Mouse (Mus musculus) limb, embryonic 12.5 days (tissue): ENCODE measurements around the gene Chaf1a. TPM values are rescaled to one million over a fixed set of nuclear protein-coding genes. Genes with fewer than 3 reads are reported as not detected.
A peak's percentile ranks its signal among the peaks of the same experiment; 100 is the strongest.

ENCODE experiments used
- ATAC-seq: fragments of 200-750 bp; cut with Nextera tagmentation; 2 replicates; pipeline ENCODE4 v1.8.0; 2017; ENCODE audit warnings: low read depth, moderate TSS enrichment; ENCODE audit not compliant: insufficient number of reproducible peaks, insufficient read depth, low FRiP score, low TSS enrichment
- H3K27ac ChIP-seq: fragments of 300-500 bp; sonication (generic); 2 replicates; pipeline ENCODE4 v1.5.1; 2016; ENCODE audit warnings: mild to moderate bottlenecking, moderate library complexity
- H3K27me3 ChIP-seq: fragments of 300-500 bp; sonication (generic); 2 replicates; pipeline ENCODE4 v1.6.1; 2016; ENCODE audit warnings: mild to moderate bottlenecking, moderate library complexity
- H3K36me3 ChIP-seq: fragments of 300-500 bp; sonication (generic); 2 replicates; pipeline ENCODE4 v1.6.1; 2016; ENCODE audit warnings: mild to moderate bottlenecking, moderate library complexity
- H3K4me1 ChIP-seq: fragments of 300-500 bp; sonication (generic); replicated peaks from 2 replicates; pipeline ENCODE4 v1.6.1; 2016
- H3K4me2 ChIP-seq: fragments of 300-500 bp; sonication (generic); 2 replicates; pipeline ENCODE4 v1.6.1; 2016; ENCODE audit warnings: mild to moderate bottlenecking, moderate library complexity
- H3K4me3 ChIP-seq: fragments of 300-500 bp; sonication (generic); replicated peaks from 2 replicates; pipeline ENCODE4 v1.5.1; 2016; ENCODE audit warnings: mild to moderate bottlenecking
- H3K9ac ChIP-seq: fragments of 300-500 bp; sonication (generic); replicated peaks from 2 replicates; pipeline ENCODE4 v1.6.1; 2016; ENCODE audit warnings: mild to moderate bottlenecking, moderate library complexity
- H3K9me3 ChIP-seq: fragments of 300-500 bp; sonication (generic); 2 replicates; pipeline ENCODE4 v1.6.1; 2016; ENCODE audit warnings: mild to moderate bottlenecking, moderate library complexity
- WGBS: fragments of 180-500 bp; shearing (Covaris S2); methylation state at CpG from one replicate; pipeline ENCODE4 v1.1.7; 2016; 5-methylcytosine and 5-hydroxymethylcytosine counted together
- polyA plus RNA-seq: library from polyadenylated mRNA; unstranded; fragments of >200 nt; fragmentation: Nextera tagmentation; extraction: Ambion mirVana; gene quantifications from 2 replicates; pipeline ENCODE4 v1.2.1, GENCODE M21; 2016

Gene Chaf1a
- 48.8 and 51.2 TPM in 2 replicates for polyA plus RNA-seq

GRCm38 (mm10) chr17:56040030-56040856 is at the start of gene Chaf1a:
Gene Chaf1a, plus strand, starts transcription at chr17:56040439.
- Histone ChIP-seq H3K4me2 (peak within 1 kb of the TSS; percentile 84), H3K9me3 (no peaks in the 10 kb centered on the region), H3K9ac (peak within 1 kb of the TSS; percentile 92), H3K36me3 (peaks cover 20% of the 10 kb centered on the region), H3K27ac (peak within 1 kb of the TSS; percentile 84), H3K27me3 (no peaks in the 10 kb centered on the region), H3K4me3 (peak within 1 kb of the TSS; percentile 84), H3K4me1 (peaks cover 21% of the 10 kb centered on the region)
- peak; percentile 84 for ATAC-seq
- WGBS, result under 1% methylated on average over 63 of the region's 68 CpGs

GRCm38 (mm10) chr17:55996007-55996406 is 44.2 kb upstream of the Chaf1a start:
- H3K4me3 ChIP-seq, result no peak overlapping the region
- peaks cover 18% of the 10 kb centered on the region for H3K27me3 ChIP-seq
- H3K4me2 ChIP-seq, result no peak overlapping the region
- no peak for ATAC-seq
- no peak overlapping the region for H3K9ac ChIP-seq
- H3K9me3 ChIP-seq, result no peaks in the 10 kb centered on the region
- WGBS, result 87% methylated on average over 15 of the region's 15 CpGs
- H3K4me1 ChIP-seq, result no peaks in the 10 kb centered on the region
- H3K27ac ChIP-seq, result no peak overlapping the region
- H3K36me3 ChIP-seq, result peaks cover 54% of the 10 kb centered on the region

DNA sequence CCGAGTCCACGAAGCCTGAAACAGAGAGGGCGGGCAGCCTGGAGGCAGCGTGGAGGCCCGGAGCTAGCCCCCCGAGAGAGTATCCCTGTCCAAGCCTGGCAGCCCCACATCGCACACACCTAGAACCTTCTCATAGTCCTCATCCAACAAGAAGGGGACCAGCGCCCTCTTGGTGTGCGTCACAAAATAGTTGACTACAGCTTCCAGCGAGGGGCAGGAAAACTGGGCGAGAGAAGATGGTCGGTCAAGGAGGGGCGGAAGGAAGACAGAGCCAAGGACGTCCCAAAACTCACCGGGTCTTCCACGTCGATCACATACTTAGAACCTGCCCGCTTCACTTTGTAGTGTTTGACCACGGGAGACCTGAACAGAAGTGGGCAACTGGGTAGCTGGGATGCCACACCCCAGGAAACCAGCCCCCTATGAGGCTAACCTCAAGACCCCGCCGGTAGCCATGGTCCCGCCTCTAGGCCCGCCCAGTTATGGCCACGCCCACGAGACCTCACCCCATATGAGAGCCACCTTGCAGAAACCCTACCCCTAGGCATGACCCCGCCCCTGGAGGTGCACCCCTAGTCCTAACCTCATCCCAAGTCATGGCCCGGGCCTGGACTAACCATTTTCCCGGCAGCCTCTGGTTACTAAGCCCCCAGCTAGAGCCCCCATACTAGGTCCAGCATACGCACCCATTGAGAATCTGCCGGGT is 40.3 kb upstream of the Chaf1a start:
- WGBS, result 5% methylated on average over 30 of the region's 30 CpGs
- Histone ChIP-seq H3K4me1 (no peaks in the 10 kb centered on the region), H3K27me3 (peaks cover 31% of the 10 kb centered on the region), H3K36me3 (peaks cover 28% of the 10 kb centered on the region), H3K9me3 (no peaks in the 10 kb centered on the region), H3K27ac (no peak overlapping the region), H3K4me2 (peak overlapping the region; percentile 38), H3K4me3 (peak overlapping the region; percentile 19), H3K9ac (no peak overlapping the region)
- 0 out of 2 replicates have a peak, but pooled peaks have one; percentile 35 for ATAC-seq

GRCm38 (mm10) chr17:56003000-56003399 is 37.2 kb upstream of the Chaf1a start:
- ATAC-seq, result no peak
- peaks cover 31% of the 10 kb centered on the region for H3K27me3 ChIP-seq
- H3K9ac ChIP-seq, result no peak overlapping the region; the same call in 1 of the 2 replicates
- 79% methylated on average over 3 of the region's 3 CpGs for WGBS
- peaks cover 11% of the 10 kb centered on the region; the same call in 1 of the 2 replicates for H3K4me1 ChIP-seq
- no peak overlapping the region for H3K4me3 ChIP-seq
- H3K36me3 ChIP-seq, result no peaks in the 10 kb centered on the region
- H3K27ac ChIP-seq, result no peak overlapping the region
- no peak overlapping the region for H3K4me2 ChIP-seq
- H3K9me3 ChIP-seq, result no peaks in the 10 kb centered on the region

- Histone ChIP-seq H3K9ac (no peak within 1 kb of the TSS), H3K4me2 (no peak within 1 kb of the TSS), H3K4me1 (peaks cover 22% of the 10 kb centered on the region), H3K9me3 (no peaks in the 10 kb centered on the region), H3K4me3 (no peak within 1 kb of the TSS), H3K36me3 (0 out of 2 replicates have a peak, but pooled peaks cover 1% of the 10 kb centered on the region), H3K27me3 (peaks cover 18% of the 10 kb centered on the region), H3K27ac (no peak within 1 kb of the TSS)
- no peak for ATAC-seq
- WGBS, result 35% methylated on average over 13 of the region's 13 CpGs
Observed at GRCm38 (mm10) chr17:56005415-56006061, 34.7 kb upstream of the Chaf1a start, which contains the start of the genes Stap2 and Mpnd. Gene Stap2, minus strand, starts transcription at chr17:56005584. Gene Mpnd, plus strand, starts transcription at chr17:56005711.

- no peaks in the 10 kb centered on the region for H3K9me3 ChIP-seq
- no peak overlapping the region for H3K27ac ChIP-seq
- WGBS, result 47% methylated on average over 10 of the region's 10 CpGs
- H3K9ac ChIP-seq, result no peak overlapping the region
- no peak for ATAC-seq
- peak overlapping the region; percentile 90 for H3K4me2 ChIP-seq
- H3K4me1 ChIP-seq, result peaks cover 28% of the 10 kb centered on the region
- peaks cover 6% of the 10 kb centered on the region; the same call in 1 of the 2 replicates for H3K27me3 ChIP-seq
- peaks cover 15% of the 10 kb centered on the region for H3K36me3 ChIP-seq
- H3K4me3 ChIP-seq, result no peak overlapping the region; the same call in 1 of the 2 replicates
Observed at GRCm38 (mm10) chr17:56006956-56007355, 33.3 kb upstream of the Chaf1a start.

DNA sequence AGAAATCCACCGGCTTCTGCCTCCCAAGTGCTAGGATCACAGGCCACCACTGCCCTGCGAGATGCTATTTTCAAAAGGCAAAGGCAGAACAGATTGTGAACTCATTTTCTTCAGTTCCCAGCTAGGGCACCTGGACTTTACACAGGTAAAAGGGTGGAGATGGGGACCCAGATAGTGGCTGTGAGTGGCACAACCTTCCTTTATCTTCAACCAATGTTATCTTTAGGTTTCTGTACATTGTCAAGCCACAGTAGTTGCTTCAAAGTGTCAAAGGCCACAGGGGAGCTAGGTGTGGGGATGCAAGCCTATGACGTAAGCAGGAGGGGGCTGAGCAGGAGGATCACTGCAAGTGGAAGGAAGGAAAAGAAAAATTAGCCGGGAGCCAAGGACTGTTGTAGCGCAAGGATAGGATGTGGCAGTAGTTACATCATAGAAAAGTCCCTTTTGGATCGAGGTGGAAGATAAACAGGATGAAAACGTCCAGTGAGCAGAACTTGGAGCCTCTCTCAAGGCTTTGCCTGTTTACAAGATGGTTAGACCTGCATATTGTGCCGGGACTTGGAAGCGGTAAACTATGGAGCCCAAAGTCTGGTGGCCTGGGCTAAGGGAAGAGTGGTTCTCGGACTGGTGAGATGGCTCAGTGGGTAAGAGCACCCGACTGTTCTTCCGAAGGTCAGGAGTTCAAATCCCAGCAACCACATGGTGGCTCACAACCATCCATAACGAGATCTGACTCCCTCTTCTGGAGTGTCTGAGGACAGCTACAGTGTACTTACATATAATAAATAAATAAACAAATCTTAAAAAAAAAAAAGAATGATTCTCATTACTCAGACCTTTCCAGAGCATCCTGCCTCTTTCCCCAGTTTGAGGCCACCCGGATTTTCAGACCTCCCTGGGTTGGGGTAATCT is 32.5 kb upstream of the Chaf1a start:
- H3K4me1 ChIP-seq, result peaks cover 28% of the 10 kb centered on the region
- peak overlapping the region; percentile 83 for H3K4me3 ChIP-seq
- H3K9me3 ChIP-seq, result no peaks in the 10 kb centered on the region
- H3K4me2 ChIP-seq, result peak overlapping the region; percentile 90
- H3K27ac ChIP-seq, result peak overlapping the region; percentile 95
- peaks cover 22% of the 10 kb centered on the region for H3K36me3 ChIP-seq
- H3K9ac ChIP-seq, result peak overlapping the region; percentile 48
- ATAC-seq, result no peak; the same call in 1 of the 2 replicates
- WGBS, result 35% methylated on average over 14 of the region's 14 CpGs
- peaks cover 4% of the 10 kb centered on the region; the same call in 1 of the 2 replicates for H3K27me3 ChIP-seq

DNA sequence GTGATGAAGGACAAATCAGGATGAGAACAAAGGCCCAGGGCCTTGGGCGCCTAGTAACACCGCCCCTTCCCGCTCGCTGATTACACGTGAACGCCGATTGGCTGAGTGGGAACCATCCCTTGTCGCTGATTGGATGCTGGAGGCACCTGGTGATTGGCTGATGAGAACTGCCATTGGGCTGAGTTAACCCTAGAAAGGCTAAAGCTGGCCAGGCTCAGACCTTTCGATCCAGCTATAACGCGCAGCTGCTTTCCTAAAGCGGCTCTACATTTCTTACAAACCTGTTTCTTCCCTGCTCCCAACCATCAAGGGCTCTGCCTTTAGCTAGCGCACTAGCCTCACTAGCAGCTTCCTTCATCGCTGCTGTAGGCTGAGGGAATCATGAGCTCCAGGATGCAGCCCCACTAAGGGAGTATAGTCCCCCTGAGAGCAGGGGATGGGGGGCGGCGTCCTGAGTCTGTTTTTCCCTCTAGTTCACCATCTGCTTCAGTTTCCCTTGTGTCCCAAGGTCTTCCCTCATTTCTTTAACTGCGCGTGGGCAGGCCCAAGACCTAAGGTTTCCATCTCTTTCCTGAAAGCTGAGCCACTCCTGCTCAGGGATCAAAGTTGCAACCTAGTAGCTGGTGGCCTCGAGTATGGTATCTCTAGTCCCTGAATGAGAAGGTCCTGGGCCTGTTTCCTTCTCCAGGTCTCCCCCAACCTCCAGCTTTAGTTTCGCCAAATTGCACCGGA is 31.7 kb upstream of the Chaf1a start:
- H3K36me3 ChIP-seq, result peaks cover 29% of the 10 kb centered on the region
- peak overlapping the region; percentile 81 for H3K9ac ChIP-seq
- H3K9me3 ChIP-seq, result no peaks in the 10 kb centered on the region
- under 1% methylated on average over 21 of the region's 21 CpGs for WGBS
- H3K4me1 ChIP-seq, result peaks cover 28% of the 10 kb centered on the region
- peaks cover 3% of the 10 kb centered on the region; the same call in 1 of the 2 replicates for H3K27me3 ChIP-seq
- H3K4me3 ChIP-seq, result peak overlapping the region; percentile 83
- peak overlapping the region; percentile 90 for H3K4me2 ChIP-seq
- peak overlapping the region; percentile 95 for H3K27ac ChIP-seq
- peak; percentile 90 for ATAC-seq

- under 1% methylated on average over 61 of the region's 62 CpGs for WGBS
- ATAC-seq, result peak; percentile 87
- Histone ChIP-seq H3K27me3 (peaks cover 3% of the 10 kb centered on the region; the same call in 1 of the 2 replicates), H3K9ac (peak overlapping the region; percentile 81), H3K9me3 (no peaks in the 10 kb centered on the region), H3K4me1 (peaks cover 28% of the 10 kb centered on the region), H3K27ac (peak overlapping the region; percentile 95), H3K4me3 (peak overlapping the region; percentile 83), H3K36me3 (peaks cover 37% of the 10 kb centered on the region), H3K4me2 (peak overlapping the region; percentile 90)
Observed at GRCm38 (mm10) chr17:56009088-56009961, 30.9 kb upstream of the Chaf1a start.
